ENCODE assay signal across 10 mouse cellular contexts in the genomic region with DNA sequence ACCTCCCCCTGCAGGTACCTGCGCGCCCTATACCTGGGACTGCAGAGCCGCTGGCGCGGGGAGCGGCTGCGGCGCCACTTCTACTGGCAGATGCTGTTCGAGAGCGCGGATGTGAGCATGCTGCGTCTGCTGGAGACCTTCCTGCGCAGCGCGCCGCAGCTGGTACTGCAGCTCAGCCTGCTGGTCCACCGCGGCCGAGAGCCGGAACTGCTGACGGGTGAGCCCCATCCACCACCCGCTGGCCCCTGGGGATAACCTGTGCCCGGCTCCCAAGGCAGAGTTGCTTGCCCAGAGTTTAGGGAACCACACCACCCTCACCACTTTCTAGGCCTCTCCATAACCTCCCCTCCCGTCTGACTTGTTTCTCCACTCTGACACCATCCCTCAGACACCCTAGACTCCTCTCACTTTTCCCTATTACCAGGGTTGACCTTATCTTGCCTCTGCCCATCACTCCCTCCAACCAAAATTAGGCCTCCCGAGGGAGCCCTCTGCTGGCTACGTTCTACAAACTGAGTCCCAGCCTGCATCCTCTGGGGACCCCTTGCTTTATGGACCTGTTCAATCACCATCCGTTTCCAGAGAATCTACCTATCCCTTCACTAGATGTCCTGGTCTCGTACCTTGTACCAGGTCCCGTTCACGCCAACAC. TPM values are rescaled to one million over a fixed set of nuclear protein-coding genes. Genes with fewer than 3 reads are reported as not detected.
DNase-seq lines count a peak whose midpoint lies in the region; ATAC-seq and TF ChIP-seq lines count a peak whose summit lies in the region.
"Had no signal": no experiment of that assay in that cellular context is flagged by ENCODE, and none has a peak within 500 bp of the region (broad histone marks: within the 10 kb centered on the region; RNA-seq: fewer than 3 reads in every experiment).

No protein-coding gene starts in this region.

- ATAC-seq in forebrain, postnatal 0 days: no peak
- no peak for ATAC-seq in forebrain, embryonic 15.5 days (replicated peaks)
- ATAC-seq in midbrain, embryonic 14.5 days (ENCODE audit: low FRiP score, low TSS enrichment): no peak
- no peak for ATAC-seq in midbrain, embryonic 16.5 days
- no peak for ATAC-seq in kidney, embryonic 16.5 days (ENCODE audit: low FRiP score, low TSS enrichment)

- H3K9me3 ChIP-seq in forebrain, postnatal 0 days (ENCODE audit: low read length): no peaks in the 10 kb centered on the region
- H3K9me3 ChIP-seq in forebrain, embryonic 15.5 days: no peaks in the 10 kb centered on the region
- no peaks in the 10 kb centered on the region for H3K9me3 ChIP-seq in midbrain, embryonic 14.5 days (ENCODE audit: control insufficient read depth, low read length)
- no peaks in the 10 kb centered on the region for H3K9me3 ChIP-seq in midbrain, embryonic 16.5 days (replicated peaks; ENCODE audit: control insufficient read depth, low read length, poor library complexity, severe bottlenecking)
- no peaks in the 10 kb centered on the region for H3K9me3 ChIP-seq in kidney, embryonic 16.5 days (ENCODE audit: low read length)

- H3K4me1 ChIP-seq in forebrain, postnatal 0 days (ENCODE audit: insufficient read depth): peaks cover 9% of the 10 kb centered on the region; the same call in 1 of the 2 replicates
- peaks cover 29% of the 10 kb centered on the region for H3K4me1 ChIP-seq in forebrain, embryonic 15.5 days
- H3K4me1 ChIP-seq in midbrain, embryonic 14.5 days (ENCODE audit: control insufficient read depth, insufficient read depth, low read length): peaks cover 12% of the 10 kb centered on the region; the same call in 1 of the 2 replicates
- H3K4me1 ChIP-seq in midbrain, embryonic 16.5 days (ENCODE audit: control insufficient read depth, insufficient read depth, low read length): peaks cover 8% of the 10 kb centered on the region
- H3K4me1 ChIP-seq in kidney, embryonic 16.5 days (ENCODE audit: insufficient read depth, low read length): no peaks in the 10 kb centered on the region

- no peaks in the 10 kb centered on the region; the same call in 1 of the 2 replicates for H3K27me3 ChIP-seq in forebrain, postnatal 0 days (ENCODE audit: insufficient read depth, low read length)
- H3K27me3 ChIP-seq in forebrain, embryonic 15.5 days: peaks cover 15% of the 10 kb centered on the region; the same call in 1 of the 2 replicates
- peaks cover 16% of the 10 kb centered on the region; the same call in 1 of the 2 replicates for H3K27me3 ChIP-seq in midbrain, embryonic 14.5 days (ENCODE audit: control insufficient read depth, insufficient read depth, low read length)
- 0 out of 2 replicates have a peak, but pooled peaks cover 3% of the 10 kb centered on the region for H3K27me3 ChIP-seq in midbrain, embryonic 16.5 days (ENCODE audit: control insufficient read depth, insufficient read depth, low read depth, low read length)
- H3K27me3 ChIP-seq in kidney, embryonic 16.5 days (ENCODE audit: insufficient read depth, low read length): peaks cover 20% of the 10 kb centered on the region

- no peak for DNase-seq in forebrain, postnatal 0 days
- DNase-seq in midbrain, embryonic 14.5 days: peak; percentile 49
- DNase-seq in thymus, postnatal 25 days: peak; percentile 27
- no peak for DNase-seq in ovary, adult 18-20 months (ENCODE audit: low spot score)
- no peak for DNase-seq in adrenal gland, postnatal 10 days

- no peak overlapping the region for H3K9ac ChIP-seq in forebrain, postnatal 0 days
- H3K9ac ChIP-seq in forebrain, embryonic 15.5 days (replicated peaks): no peak overlapping the region
- H3K9ac ChIP-seq in midbrain, embryonic 14.5 days (replicated peaks; ENCODE audit: low read length): no peak overlapping the region
- no peak overlapping the region for H3K9ac ChIP-seq in midbrain, embryonic 16.5 days (ENCODE audit: low read depth, low read length)
- no peak overlapping the region for H3K9ac ChIP-seq in kidney, embryonic 16.5 days (replicated peaks; ENCODE audit: low read length)

- H3K4me2 ChIP-seq in forebrain, postnatal 0 days (ENCODE audit: low read depth): no peak overlapping the region
- no peak overlapping the region for H3K4me2 ChIP-seq in forebrain, embryonic 15.5 days (replicated peaks)
- no peak overlapping the region for H3K4me2 ChIP-seq in midbrain, embryonic 14.5 days (ENCODE audit: low read length)
- no peak overlapping the region for H3K4me2 ChIP-seq in midbrain, embryonic 16.5 days (ENCODE audit: low read length)
- 0 out of 2 replicates have a peak overlapping the region, but pooled peaks have one; percentile 3 for H3K4me2 ChIP-seq in kidney, embryonic 16.5 days (replicated peaks; ENCODE audit: low read depth, low read length)

- H3K36me3 ChIP-seq in forebrain, postnatal 0 days (ENCODE audit: insufficient read depth): peaks cover 26% of the 10 kb centered on the region
- H3K36me3 ChIP-seq in forebrain, embryonic 15.5 days: peaks cover 6% of the 10 kb centered on the region; the same call in 1 of the 2 replicates
- peaks cover 25% of the 10 kb centered on the region for H3K36me3 ChIP-seq in midbrain, embryonic 14.5 days (ENCODE audit: control insufficient read depth, insufficient read depth, low read length)
- H3K36me3 ChIP-seq in midbrain, embryonic 16.5 days (ENCODE audit: control insufficient read depth, insufficient read depth, low read length): peaks cover 16% of the 10 kb centered on the region; the same call in 1 of the 2 replicates
- H3K36me3 ChIP-seq in kidney, embryonic 16.5 days (ENCODE audit: insufficient read depth, low read length): no peaks in the 10 kb centered on the region

- H3K27ac ChIP-seq in forebrain, postnatal 0 days (ENCODE audit: low read depth, low read length): no peak overlapping the region
- no peak overlapping the region for H3K27ac ChIP-seq in forebrain, embryonic 15.5 days (replicated peaks)
- H3K27ac ChIP-seq in midbrain, embryonic 14.5 days (replicated peaks; ENCODE audit: low read depth, low read length): no peak overlapping the region
- no peak overlapping the region for H3K27ac ChIP-seq in midbrain, embryonic 16.5 days (ENCODE audit: low read length)
- no peak overlapping the region for H3K27ac ChIP-seq in kidney, embryonic 16.5 days (ENCODE audit: low read length)

- 13% methylated on average over 29 of the region's 30 CpGs for WGBS in forebrain, postnatal 0 days
- WGBS in forebrain, embryonic 15.5 days: 9% methylated on average over 30 of the region's 30 CpGs
- 12% methylated on average over 30 of the region's 30 CpGs for WGBS in midbrain, embryonic 14.5 days
- WGBS in midbrain, embryonic 16.5 days: 13% methylated on average over 30 of the region's 30 CpGs
- WGBS in kidney, embryonic 16.5 days: 7% methylated on average over 30 of the region's 30 CpGs

- peak; percentile 47 for TF ChIP-seq CTCF in forebrain, postnatal 0 days (IDR thresholded peaks at IDR 0.05; ENCODE audit: low read depth)

- H3K4me3 ChIP-seq in forebrain, postnatal 0 days (ENCODE audit: low read depth, low read length): no peak overlapping the region
- no peak overlapping the region for H3K4me3 ChIP-seq in forebrain, embryonic 15.5 days
- no peak overlapping the region for H3K4me3 ChIP-seq in midbrain, embryonic 14.5 days (replicated peaks; ENCODE audit: low read depth, low read length)
- H3K4me3 ChIP-seq in midbrain, embryonic 16.5 days (ENCODE audit: low read depth, low read length): no peak overlapping the region
- H3K4me3 ChIP-seq in kidney, embryonic 16.5 days (ENCODE audit: low read length): no peak overlapping the region; the same call in 1 of the 2 replicates

RNA-seq across cellular contexts. Expression of a gene that starts 12.9 kb away (rescaled TPM):
- total RNA-seq in forebrain, postnatal 0 days (2014; rRNA removed): 2.1 and 7.4 TPM in 2 replicates
- 1.1 TPM in 2 replicates for polyA plus RNA-seq in forebrain, postnatal 0 days (2015; fragmentation: Nextera tagmentation; extraction: Ambion mirVana)
- 0.98 and 1.1 TPM in 2 replicates for polyA plus RNA-seq in forebrain, embryonic 15.5 days (2015; fragmentation: Nextera tagmentation; extraction: Ambion mirVana)
- 1.5 and 2.0 TPM in 2 replicates for polyA plus RNA-seq in midbrain, embryonic 14.5 days (2014; fragmentation: Nextera tagmentation; extraction: Ambion mirVana)
- polyA plus RNA-seq in midbrain, embryonic 16.5 days (2015; fragmentation: Nextera tagmentation; extraction: Ambion mirVana): 1.0 and 1.2 TPM in 2 replicates
- 1.8 and 2.4 TPM in 2 replicates for polyA plus RNA-seq in kidney, embryonic 16.5 days (2015; fragmentation: Nextera tagmentation; extraction: Ambion mirVana)
- total RNA-seq in adrenal gland, postnatal 10 days (2021): 10 to 100 TPM; 15.8 to 23.7 TPM

RNA-seq across cellular contexts. Expression of a gene that starts 21.2 kb away (rescaled TPM):
- total RNA-seq in forebrain, postnatal 0 days (2014; rRNA removed): 17.2 and 21.9 TPM in 2 replicates
- polyA plus RNA-seq in forebrain, postnatal 0 days (2015; fragmentation: Nextera tagmentation; extraction: Ambion mirVana): 0.76 and 0.77 TPM in 2 replicates
- 1.9 and 2.0 TPM in 2 replicates for polyA plus RNA-seq in forebrain, embryonic 15.5 days (2015; fragmentation: Nextera tagmentation; extraction: Ambion mirVana)
- 1.0 and 2.1 TPM in 2 replicates for polyA plus RNA-seq in midbrain, embryonic 14.5 days (2014; fragmentation: Nextera tagmentation; extraction: Ambion mirVana)
- 1.6 and 1.9 TPM in 2 replicates for polyA plus RNA-seq in midbrain, embryonic 16.5 days (2015; fragmentation: Nextera tagmentation; extraction: Ambion mirVana)
- not detected in 2 replicates for polyA plus RNA-seq in kidney, embryonic 16.5 days (2015; fragmentation: Nextera tagmentation; extraction: Ambion mirVana)
- total RNA-seq in adrenal gland, postnatal 10 days (2021): 1 to 10 TPM; 1.3 to 1.5 TPM
- polyA plus RNA-seq: heart, postnatal 0 days; stomach, embryonic 14.5 days had no signal

RNA-seq across cellular contexts. Expression of a gene that starts 37.6 kb away (rescaled TPM):
- 65.9 and 95.4 TPM in 2 replicates for total RNA-seq in forebrain, postnatal 0 days (2014; rRNA removed)
- polyA plus RNA-seq in forebrain, postnatal 0 days (2015; fragmentation: Nextera tagmentation; extraction: Ambion mirVana): 195 and 219 TPM in 2 replicates
- polyA plus RNA-seq in forebrain, embryonic 15.5 days (2015; fragmentation: Nextera tagmentation; extraction: Ambion mirVana): 188 and 189 TPM in 2 replicates
- 117 and 177 TPM in 2 replicates for polyA plus RNA-seq in midbrain, embryonic 14.5 days (2014; fragmentation: Nextera tagmentation; extraction: Ambion mirVana)
- polyA plus RNA-seq in midbrain, embryonic 16.5 days (2015; fragmentation: Nextera tagmentation; extraction: Ambion mirVana): 236 and 259 TPM in 2 replicates
- 115 and 130 TPM in 2 replicates for polyA plus RNA-seq in kidney, embryonic 16.5 days (2015; fragmentation: Nextera tagmentation; extraction: Ambion mirVana)
- total RNA-seq in adrenal gland, postnatal 10 days (2021): 10 to 100 TPM; 88.4 to 94.3 TPM

RNA-seq across cellular contexts. Expression of a gene that starts 55.4 kb away (rescaled TPM):
- 3.1 and 5.7 TPM in 2 replicates for total RNA-seq in forebrain, postnatal 0 days (2014; rRNA removed)
- polyA plus RNA-seq in forebrain, postnatal 0 days (2015; fragmentation: Nextera tagmentation; extraction: Ambion mirVana): 2.6 and 3.5 TPM in 2 replicates
- polyA plus RNA-seq in forebrain, embryonic 15.5 days (2015; fragmentation: Nextera tagmentation; extraction: Ambion mirVana): 1.2 and 1.4 TPM in 2 replicates
- polyA plus RNA-seq in midbrain, embryonic 14.5 days (2014; fragmentation: Nextera tagmentation; extraction: Ambion mirVana): 1.4 and 2.3 TPM in 2 replicates
- 3.4 and 4.9 TPM in 2 replicates for polyA plus RNA-seq in midbrain, embryonic 16.5 days (2015; fragmentation: Nextera tagmentation; extraction: Ambion mirVana)
- 6.3 and 6.6 TPM in 2 replicates for polyA plus RNA-seq in kidney, embryonic 16.5 days (2015; fragmentation: Nextera tagmentation; extraction: Ambion mirVana)
- total RNA-seq in adrenal gland, postnatal 10 days (2021): 1 to 10 TPM; 2.4 to 3.2 TPM

Comparison
In these comparisons a context has a peak if more than half of its experiments do, and no peak if none do; other contexts are left out.
1. DNase-seq: peak in midbrain, embryonic 14.5 days (single experiment) and thymus, postnatal 25 days (single experiment); none in forebrain, postnatal 0 days (single experiment), ovary, adult 18-20 months (single experiment) and adrenal gland, postnatal 10 days (single experiment).